Mouse (Mus musculus) heart, embryonic 13.5 days (tissue): ENCODE results near the gene Gm3952. TPM values are rescaled to one million over a fixed set of nuclear protein-coding genes. Genes with fewer than 3 reads are reported as not detected.

ENCODE experiments used
- ATAC-seq: fragments of 200-750 bp; cut with Nextera tagmentation; 2 replicates; pipeline ENCODE4 v1.8.0; 2017; ENCODE audit warnings: moderate TSS enrichment; ENCODE audit not compliant: insufficient number of reproducible peaks, low FRiP score, low TSS enrichment; ENCODE audit errors: extremely low read depth
- H3K27ac ChIP-seq: fragments of 300-500 bp; sonication (generic); replicated peaks from 2 replicates; pipeline ENCODE4 v1.5.1; 2015; ENCODE audit warnings: moderate library complexity, mild to moderate bottlenecking, inconsistent platforms
- H3K27me3 ChIP-seq: fragments of 300-500 bp; sonication (generic); replicated peaks from 2 replicates; pipeline ENCODE4 v1.6.1; 2015; ENCODE audit warnings: mild to moderate bottlenecking, inconsistent platforms
- H3K36me3 ChIP-seq: fragments of 300-500 bp; sonication (generic); 2 replicates; pipeline ENCODE4 v1.6.1; 2015; ENCODE audit warnings: mild to moderate bottlenecking, inconsistent platforms
- H3K4me1 ChIP-seq: fragments of 300-500 bp; sonication (generic); 2 replicates; pipeline ENCODE4 v1.6.1; 2015; ENCODE audit warnings: inconsistent platforms
- H3K4me2 ChIP-seq: fragments of 300-500 bp; sonication (generic); 2 replicates; pipeline ENCODE4 v1.6.1; 2015; ENCODE audit warnings: inconsistent platforms, mild to moderate bottlenecking, moderate library complexity
- H3K4me3 ChIP-seq: fragments of 300-500 bp; sonication (generic); 2 replicates; pipeline ENCODE4 v1.5.1; 2015; ENCODE audit warnings: moderate library complexity, mild to moderate bottlenecking, inconsistent platforms
- H3K9ac ChIP-seq: fragments of 300-500 bp; sonication (generic); 2 replicates; pipeline ENCODE4 v1.6.1; 2015; ENCODE audit warnings: inconsistent platforms, mild to moderate bottlenecking, moderate library complexity
- H3K9me3 ChIP-seq: fragments of 300-500 bp; sonication (generic); 2 replicates; pipeline ENCODE4 v1.6.1; 2016; ENCODE audit warnings: inconsistent platforms
- WGBS: fragments of 180-500 bp; shearing (Covaris S2); methylation state at CpG from one replicate; pipeline ENCODE4 v1.1.7; 2015; ENCODE audit warnings: mixed read lengths; 5-methylcytosine and 5-hydroxymethylcytosine counted together
- polyA plus RNA-seq: library from polyadenylated mRNA; unstranded; fragments of >200 nt; fragmentation: Nextera tagmentation; extraction: Ambion mirVana; gene quantifications from 2 replicates; pipeline ENCODE4 v1.2.1, GENCODE M21; 2015

Gene Gm3952
- polyA plus RNA-seq, 1 experiment from 2014 or later: not detected

- no peak for ATAC-seq
Observed at GRCm38 (mm10) chr8:128697945-128698344, 100.5 kb downstream of the Gm3952 start.

GRCm38 (mm10) chr8:128696701-128697397, 101.6 kb downstream of the Gm3952 start:
- no peak overlapping the region for H3K9ac ChIP-seq
- H3K27me3 ChIP-seq: no peaks in the 10 kb centered on the region
- 88% methylated on average over 1 of the region's 1 CpGs for WGBS
- H3K4me3 ChIP-seq: no peak overlapping the region
- H3K9me3 ChIP-seq: no peaks in the 10 kb centered on the region
- ATAC-seq: no peak
- H3K4me2 ChIP-seq: no peak overlapping the region
- H3K27ac ChIP-seq: no peak overlapping the region
- H3K36me3 ChIP-seq: 0 out of 2 replicates have a peak, but pooled peaks cover 4% of the 10 kb centered on the region
- peaks cover 72% of the 10 kb centered on the region for H3K4me1 ChIP-seq

More at GRCm38 (mm10) chr8:128697945-128698344, 100.5 kb downstream of the Gm3952 start:
- no peaks in the 10 kb centered on the region for H3K9me3 ChIP-seq
- H3K27ac ChIP-seq: no peak overlapping the region
- H3K9ac ChIP-seq: no peak overlapping the region
- peaks cover 65% of the 10 kb centered on the region for H3K4me1 ChIP-seq
- no peak overlapping the region for H3K4me3 ChIP-seq
- no peaks in the 10 kb centered on the region for H3K27me3 ChIP-seq
- no peak overlapping the region for H3K4me2 ChIP-seq
- H3K36me3 ChIP-seq: 0 out of 2 replicates have a peak, but pooled peaks cover 4% of the 10 kb centered on the region
- 54% methylated on average over 3 of the region's 3 CpGs for WGBS

Other genes with a start within 250 kb of the Gm3952 start
- 304 and 322 TPM in 2 replicates for gene Itgb1, start 113.0 kb downstream of the Gm3952 start, polyA plus RNA-seq